Mouse (Mus musculus): Measurements from ENCODE around the gene Tcp10a. TPM values are rescaled to one million over a fixed set of nuclear protein-coding genes. Genes with fewer than 3 reads are reported as not detected.
"Not testable (repeated sequence)": the region's sequence is repeated elsewhere in the genome, so short reads cannot be mapped to it uniquely, and the experiment has no call there.

Tcp10a gene
- total RNA-seq, 1 experiment from 2014 or later: not detected

- not testable (repeated sequence) for ATAC-seq (replicated peaks; ENCODE audit: low read depth, poor library complexity, severe bottlenecking)
These were observed 42.4 kb downstream of the Tcp10a start for GRCm38 (mm10) chr17:7366676-7367374.

GRCm38 (mm10) chr17:7369401-7369800 lies 45.0 kb downstream of the Tcp10a start:
- ATAC-seq (replicated peaks; ENCODE audit: low read depth, poor library complexity, severe bottlenecking): not testable (repeated sequence)

- ATAC-seq (replicated peaks; ENCODE audit: low read depth, poor library complexity, severe bottlenecking): not testable (repeated sequence)
These were observed 47.4 kb downstream of the Tcp10a start, which contains the start of gene Gm49630 for GRCm38 (mm10) chr17:7371879-7372278. TSS of gene Gm49630 (minus strand) at chr17:7371979.

GRCm38 (mm10) chr17:7376951-7377700 lies 52.7 kb downstream of the Tcp10a start:
- not testable (repeated sequence) for ATAC-seq (replicated peaks; ENCODE audit: low read depth, poor library complexity, severe bottlenecking)

- ATAC-seq (replicated peaks; ENCODE audit: low read depth, poor library complexity, severe bottlenecking): 0 out of 2 replicates have a peak, but pooled peaks have one; percentile 36
These were observed 53.5 kb downstream of the Tcp10a start for GRCm38 (mm10) chr17:7377907-7378306.

- not testable (repeated sequence) for ATAC-seq (replicated peaks; ENCODE audit: low read depth, poor library complexity, severe bottlenecking)
These were observed 58.3 kb downstream of the Tcp10a start for GRCm38 (mm10) chr17:7382711-7383110.

- not testable (repeated sequence) for ATAC-seq (replicated peaks; ENCODE audit: low read depth, poor library complexity, severe bottlenecking)
These were observed 59.0 kb downstream of the Tcp10a start for GRCm38 (mm10) chr17:7383167-7384143.

- not testable (repeated sequence) for ATAC-seq (replicated peaks; ENCODE audit: low read depth, poor library complexity, severe bottlenecking)
These were observed 60.9 kb downstream of the Tcp10a start, which contains the start of gene Unc93a2 for GRCm38 (mm10) chr17:7385364-7385763. TSS of gene Unc93a2 (minus strand) at chr17:7385464.

- ATAC-seq (replicated peaks; ENCODE audit: low read depth, poor library complexity, severe bottlenecking): not testable (repeated sequence)
These were observed 61.6 kb downstream of the Tcp10a start for GRCm38 (mm10) chr17:7386016-7386415.

GRCm38 (mm10) chr17:7388341-7388957 lies 64.0 kb downstream of the Tcp10a start:
- not testable (repeated sequence) for ATAC-seq (replicated peaks; ENCODE audit: low read depth, poor library complexity, severe bottlenecking)

GRCm38 (mm10) chr17:7388958-7389356 lies 64.5 kb downstream of the Tcp10a start:
- ATAC-seq (replicated peaks; ENCODE audit: low read depth, poor library complexity, severe bottlenecking): not testable (repeated sequence)

- ATAC-seq (replicated peaks; ENCODE audit: low read depth, poor library complexity, severe bottlenecking): not testable (repeated sequence)
These were observed 65.5 kb downstream of the Tcp10a start for GRCm38 (mm10) chr17:7389898-7390297.

GRCm38 (mm10) chr17:7395116-7395515 lies 70.7 kb downstream of the Tcp10a start:
- not testable (repeated sequence) for ATAC-seq (replicated peaks; ENCODE audit: low read depth, poor library complexity, severe bottlenecking)

Other genes with a start within 250 kb of the Tcp10a start
- 2.1 and 2.4 TPM in 2 replicates for gene Rps6ka2, start 154.5 kb upstream of the Tcp10a start, total RNA-seq (2017)
- not detected in 2 replicates for gene Ttll2, start 28.1 kb downstream of the Tcp10a start, total RNA-seq (2017)
- gene Gm49630, start 47.3 kb downstream of the Tcp10a start, total RNA-seq (2017): not detected in 2 replicates
- not detected in 2 replicates for gene Unc93a2, start 60.8 kb downstream of the Tcp10a start, total RNA-seq (2017)